Mouse (Mus musculus) liver, adult 2 months (tissue): ENCODE measurements around the gene Erich3.

Experiments
- CTCF ChIP-seq: fragments of 200-500 bp; IDR thresholded peaks from 2 replicates; pipeline ENCODE4 v1.5.1; 2011; ENCODE audit warnings: low read depth, low read length, control low read depth
- POLR2A ChIP-seq: fragments of 200-500 bp; IDR thresholded peaks from 2 replicates; pipeline ENCODE4 v1.6.1; 2011; ENCODE audit warnings: low read length, control low read depth; ENCODE audit not compliant: insufficient read depth; ENCODE audit errors: extremely low read depth

GRCm38 (mm10) chr3:154758089-154758488 lies 94.4 kb downstream of the Erich3 start:
- no peak for TF ChIP-seq POLR2A
- no peak for TF ChIP-seq CTCF
